Mouse (Mus musculus): ENCODE measurements around the gene Mapk11. TPM values are rescaled to one million over a fixed set of nuclear protein-coding genes. Genes with fewer than 3 reads are reported as not detected.

Gene Mapk11
- polyA plus RNA-seq, 1 experiment from 2014 or later, result 3.3 TPM

DNA sequence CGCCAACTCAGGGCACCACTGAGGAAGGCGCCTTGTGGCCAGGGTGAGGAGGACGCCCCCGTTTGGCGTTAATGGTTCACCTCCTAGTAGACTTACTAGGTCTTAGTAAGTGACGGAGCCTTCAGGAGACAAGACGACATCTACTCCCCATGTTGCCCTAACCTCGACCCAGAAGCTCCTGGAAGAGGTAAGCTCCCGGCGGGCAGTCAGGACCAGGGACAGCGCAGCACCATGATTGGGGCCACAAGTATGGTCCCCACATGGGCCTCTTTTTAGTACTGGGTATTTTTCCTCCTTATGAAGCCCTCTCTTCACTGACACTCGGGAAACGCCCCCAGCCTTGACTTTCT, 588 bp upstream of the Mapk11 start:
- no peak; the same call in 1 of the 2 replicates for ATAC-seq (replicated peaks; ENCODE audit: low FRiP score)
- H3K4me2 ChIP-seq, result peak overlapping the region; percentile 99
- H3K4me1 ChIP-seq (replicated peaks; ENCODE audit: control insufficient read depth, insufficient read depth, low read length), result peaks cover 14% of the 10 kb centered on the region; the same call in 1 of the 2 replicates
- no peaks in the 10 kb centered on the region for H3K9me3 ChIP-seq (ENCODE audit: control insufficient read depth, low read length)
- WGBS, result 5% methylated on average over 13 of the region's 13 CpGs
- H3K4me3 ChIP-seq (ENCODE audit: low read depth, low read length), result peak overlapping the region; percentile 70
- H3K36me3 ChIP-seq (ENCODE audit: control insufficient read depth, insufficient read depth, low read length), result no peaks in the 10 kb centered on the region
- no peak overlapping the region for H3K27ac ChIP-seq (ENCODE audit: low read depth, low read length)
- DNase-seq (ENCODE audit: low spot score), result peak; percentile 66
- peaks cover 58% of the 10 kb centered on the region for H3K27me3 ChIP-seq (replicated peaks; ENCODE audit: control insufficient read depth, insufficient read depth, low read length)
- no peak overlapping the region for H3K9ac ChIP-seq (ENCODE audit: low read depth, low read length)

DNA sequence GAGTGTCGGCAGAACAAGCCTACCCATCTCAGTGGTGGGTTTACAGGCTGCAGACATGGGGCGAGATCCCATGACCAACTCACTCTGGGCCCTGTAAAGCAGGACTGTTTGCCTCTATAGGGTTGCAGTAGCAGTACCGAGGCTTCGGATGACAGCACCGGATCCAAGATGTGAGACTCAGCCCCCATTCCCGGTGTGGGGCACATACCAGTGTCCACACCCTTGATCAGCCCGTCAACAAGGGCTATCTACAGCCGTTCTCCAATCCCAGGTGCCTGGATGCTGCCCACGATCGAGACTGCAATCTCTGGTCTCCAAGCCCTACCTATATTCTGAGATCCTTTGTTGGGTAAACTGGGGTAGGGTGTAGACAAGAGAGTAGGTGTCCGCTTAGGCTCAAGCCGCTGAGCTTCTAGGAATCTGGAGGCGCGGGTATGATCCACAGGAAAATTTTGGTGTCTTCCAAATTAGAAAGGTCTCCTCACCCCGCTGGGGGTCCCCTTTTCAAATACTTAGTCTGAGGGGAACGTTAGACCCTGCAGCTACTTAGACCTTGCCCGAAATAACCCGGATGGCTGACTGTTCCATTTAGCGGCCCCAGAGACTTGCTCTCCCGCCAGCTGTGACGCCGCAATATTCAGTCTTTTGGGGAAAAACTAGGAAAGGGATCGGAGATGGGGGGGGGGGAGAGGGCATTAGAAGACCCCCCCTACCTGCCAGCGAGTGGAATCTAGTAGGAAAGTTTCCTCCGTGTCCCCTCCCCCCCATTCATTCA, 745 bp downstream of the Mapk11 start:
- Histone ChIP-seq H3K4me2 (peak overlapping the region; percentile 99), H3K4me1 (replicated peaks; ENCODE audit: control insufficient read depth, insufficient read depth, low read length) (peaks cover 14% of the 10 kb centered on the region; the same call in 1 of the 2 replicates), H3K4me3 (ENCODE audit: low read depth, low read length) (peak overlapping the region; percentile 70), H3K36me3 (ENCODE audit: control insufficient read depth, insufficient read depth, low read length) (no peaks in the 10 kb centered on the region), H3K9me3 (ENCODE audit: control insufficient read depth, low read length) (no peaks in the 10 kb centered on the region), H3K9ac (ENCODE audit: low read depth, low read length) (peak overlapping the region; percentile 67), H3K27ac (ENCODE audit: low read depth, low read length) (no peak overlapping the region), H3K27me3 (replicated peaks; ENCODE audit: control insufficient read depth, insufficient read depth, low read length) (peaks cover 70% of the 10 kb centered on the region)
- WGBS, result 9% methylated on average over 25 of the region's 25 CpGs
- ATAC-seq (replicated peaks; ENCODE audit: low FRiP score) (no peak), DNase-seq (ENCODE audit: low spot score) (no peak)

DNA sequence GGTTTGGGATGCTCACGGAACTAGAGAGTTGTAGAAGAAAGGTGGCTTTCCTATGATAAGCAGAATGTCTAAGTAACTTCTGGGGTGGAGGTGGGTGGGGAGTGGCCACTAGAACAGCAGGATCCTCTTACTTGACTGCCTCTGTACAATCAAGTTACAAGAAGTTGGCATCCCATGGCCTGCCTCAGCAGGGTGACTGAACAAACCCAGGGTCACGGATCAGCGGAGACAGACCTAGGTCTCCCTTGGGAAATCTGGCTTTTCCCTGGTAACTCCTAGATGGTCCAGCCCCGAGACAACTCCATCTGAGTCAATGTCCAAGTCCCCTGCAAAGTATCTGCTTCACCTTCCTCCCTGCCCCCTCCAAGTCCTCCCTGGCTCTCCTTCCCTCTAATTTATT, 1.5 kb downstream of the Mapk11 start:
- DNase-seq (ENCODE audit: low spot score) (no peak), ATAC-seq (replicated peaks; ENCODE audit: low FRiP score) (no peak)
- Histone ChIP-seq H3K9ac (ENCODE audit: low read depth, low read length) (no peak overlapping the region), H3K4me2 (no peak overlapping the region), H3K4me1 (replicated peaks; ENCODE audit: control insufficient read depth, insufficient read depth, low read length) (peaks cover 14% of the 10 kb centered on the region; the same call in 1 of the 2 replicates), H3K27me3 (replicated peaks; ENCODE audit: control insufficient read depth, insufficient read depth, low read length) (peaks cover 77% of the 10 kb centered on the region), H3K4me3 (ENCODE audit: low read depth, low read length) (0 out of 2 replicates have a peak overlapping the region, but pooled peaks have one; percentile 70), H3K9me3 (ENCODE audit: control insufficient read depth, low read length) (no peaks in the 10 kb centered on the region), H3K27ac (ENCODE audit: low read depth, low read length) (no peak overlapping the region), H3K36me3 (ENCODE audit: control insufficient read depth, insufficient read depth, low read length) (no peaks in the 10 kb centered on the region)
- 63% methylated on average over 4 of the region's 4 CpGs for WGBS

DNA sequence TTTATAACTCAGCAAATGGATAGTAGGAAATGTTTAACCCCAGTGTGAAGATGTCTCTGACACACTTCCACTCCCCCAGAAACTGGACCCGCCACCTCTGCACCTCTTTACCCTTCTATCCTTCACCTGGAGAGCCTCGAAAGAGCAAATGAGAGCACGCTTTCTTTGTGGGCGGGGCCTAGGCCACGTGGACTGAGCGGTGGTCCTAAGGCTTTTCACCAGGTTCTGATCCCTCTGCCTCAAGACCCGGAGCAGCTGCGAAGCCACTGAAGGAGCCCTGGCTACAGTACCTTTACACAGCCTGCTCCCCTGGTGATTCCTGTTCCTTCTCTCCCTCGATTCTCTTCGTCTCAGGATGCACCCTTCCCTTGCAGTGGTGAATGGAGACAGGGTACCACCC, 2.0 kb downstream of the Mapk11 start:
- Histone ChIP-seq H3K4me3 (ENCODE audit: low read depth, low read length) (no peak overlapping the region), H3K4me1 (replicated peaks; ENCODE audit: control insufficient read depth, insufficient read depth, low read length) (peaks cover 14% of the 10 kb centered on the region; the same call in 1 of the 2 replicates), H3K9ac (ENCODE audit: low read depth, low read length) (no peak overlapping the region), H3K9me3 (ENCODE audit: control insufficient read depth, low read length) (no peaks in the 10 kb centered on the region), H3K36me3 (ENCODE audit: control insufficient read depth, insufficient read depth, low read length) (no peaks in the 10 kb centered on the region), H3K27me3 (replicated peaks; ENCODE audit: control insufficient read depth, insufficient read depth, low read length) (peaks cover 81% of the 10 kb centered on the region), H3K27ac (ENCODE audit: low read depth, low read length) (no peak overlapping the region), H3K4me2 (no peak overlapping the region)
- ATAC-seq (replicated peaks; ENCODE audit: low FRiP score) (no peak), DNase-seq (ENCODE audit: low spot score) (no peak)
- 24% methylated on average over 10 of the region's 10 CpGs for WGBS

DNA sequence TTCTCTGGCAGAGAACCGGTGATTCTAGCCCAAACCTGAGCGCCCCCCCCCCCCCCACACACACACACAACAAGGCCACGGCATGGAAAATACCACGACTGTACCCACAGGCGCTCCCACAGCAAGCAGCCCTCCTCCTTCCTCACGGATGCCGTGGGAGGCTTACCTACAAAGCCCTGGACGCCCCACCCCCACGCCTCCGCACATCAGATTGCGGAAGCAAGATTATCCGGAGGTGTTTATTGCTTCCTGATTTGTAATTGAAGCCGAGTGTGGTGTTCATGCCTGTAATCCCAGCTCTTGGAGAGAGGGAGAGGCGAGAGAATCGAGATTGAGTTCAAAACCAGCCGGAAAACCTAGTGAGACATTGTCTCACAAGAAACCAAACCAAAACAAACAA, 2.4 kb downstream of the Mapk11 start:
- no peak overlapping the region for H3K9ac ChIP-seq (ENCODE audit: low read depth, low read length)
- DNase-seq (ENCODE audit: low spot score), result no peak
- H3K4me1 ChIP-seq (replicated peaks; ENCODE audit: control insufficient read depth, insufficient read depth, low read length), result peaks cover 14% of the 10 kb centered on the region; the same call in 1 of the 2 replicates
- H3K9me3 ChIP-seq (ENCODE audit: control insufficient read depth, low read length), result no peaks in the 10 kb centered on the region
- 10% methylated on average over 16 of the region's 16 CpGs for WGBS
- H3K27ac ChIP-seq (ENCODE audit: low read depth, low read length), result no peak overlapping the region
- H3K36me3 ChIP-seq (ENCODE audit: control insufficient read depth, insufficient read depth, low read length), result no peaks in the 10 kb centered on the region
- H3K27me3 ChIP-seq (replicated peaks; ENCODE audit: control insufficient read depth, insufficient read depth, low read length), result peaks cover 85% of the 10 kb centered on the region
- peak overlapping the region; percentile 24; the same call in 1 of the 2 replicates for H3K4me3 ChIP-seq (ENCODE audit: low read depth, low read length)
- no peak for ATAC-seq (replicated peaks; ENCODE audit: low FRiP score)
- peak overlapping the region; percentile 58 for H3K4me2 ChIP-seq

DNA sequence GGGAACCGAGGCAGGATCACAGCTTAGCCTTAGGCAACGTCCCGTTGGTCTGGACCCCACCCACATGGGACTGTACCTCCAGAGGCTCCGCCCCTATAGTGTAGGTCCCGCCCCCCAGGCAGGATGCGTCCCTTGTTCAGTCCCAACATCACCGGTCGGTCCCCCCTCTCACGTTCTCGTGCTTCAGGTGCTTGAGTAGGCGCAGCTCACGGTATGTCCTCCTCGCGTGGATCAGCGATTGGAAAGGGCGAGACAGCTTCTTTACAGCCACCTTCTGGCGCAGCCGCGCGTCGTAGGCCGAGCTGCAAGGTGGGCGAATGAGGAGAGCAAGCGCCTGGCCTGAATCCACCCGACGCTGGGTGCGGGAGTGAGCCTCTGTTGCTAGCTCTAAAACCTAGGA, 2.9 kb downstream of the Mapk11 start:
- Histone ChIP-seq H3K4me2 (peak overlapping the region; percentile 58), H3K9ac (ENCODE audit: low read depth, low read length) (no peak overlapping the region), H3K27me3 (replicated peaks; ENCODE audit: control insufficient read depth, insufficient read depth, low read length) (peaks cover 90% of the 10 kb centered on the region), H3K27ac (ENCODE audit: low read depth, low read length) (no peak overlapping the region), H3K9me3 (ENCODE audit: control insufficient read depth, low read length) (no peaks in the 10 kb centered on the region), H3K36me3 (ENCODE audit: control insufficient read depth, insufficient read depth, low read length) (no peaks in the 10 kb centered on the region), H3K4me1 (replicated peaks; ENCODE audit: control insufficient read depth, insufficient read depth, low read length) (peaks cover 14% of the 10 kb centered on the region; the same call in 1 of the 2 replicates), H3K4me3 (ENCODE audit: low read depth, low read length) (peak overlapping the region; percentile 24; the same call in 1 of the 2 replicates)
- 2% methylated on average over 27 of the region's 27 CpGs for WGBS
- ATAC-seq (replicated peaks; ENCODE audit: low FRiP score), result peak; percentile 60; the same call in 1 of the 2 replicates
- no peak for DNase-seq (ENCODE audit: low spot score)

DNA sequence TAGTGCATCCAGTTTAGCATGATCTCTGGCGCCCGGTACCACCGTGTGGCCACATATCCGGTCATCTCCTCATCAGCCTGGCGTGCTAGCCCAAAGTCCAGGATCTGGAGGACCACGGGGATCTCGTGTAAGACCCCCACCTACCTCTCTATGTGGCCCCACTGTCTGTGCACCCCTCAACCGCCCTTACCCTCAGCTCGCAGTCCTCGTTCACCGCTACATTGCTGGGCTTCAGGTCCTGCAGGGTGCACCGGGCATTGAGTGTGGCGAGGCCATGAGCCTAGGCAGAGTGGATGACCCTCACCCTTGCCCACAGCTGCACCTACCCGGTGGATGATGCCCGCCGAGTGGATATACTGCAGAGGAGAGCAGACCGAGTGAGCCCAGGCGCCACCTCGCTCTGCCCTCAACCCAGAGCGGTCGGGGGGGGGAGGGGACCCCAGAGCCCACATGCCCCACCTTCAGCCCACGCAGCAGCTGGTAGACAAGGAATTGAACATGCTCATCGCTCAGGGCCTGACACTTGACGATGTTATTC, 3.5 kb downstream of the Mapk11 start:
- no peak overlapping the region for H3K4me3 ChIP-seq (ENCODE audit: low read depth, low read length)
- 59% methylated on average over 24 of the region's 24 CpGs for WGBS
- DNase-seq (ENCODE audit: low spot score), result no peak
- H3K9me3 ChIP-seq (ENCODE audit: control insufficient read depth, low read length), result no peaks in the 10 kb centered on the region
- H3K36me3 ChIP-seq (ENCODE audit: control insufficient read depth, insufficient read depth, low read length), result no peaks in the 10 kb centered on the region
- no peak overlapping the region for H3K27ac ChIP-seq (ENCODE audit: low read depth, low read length)
- H3K4me2 ChIP-seq, result peak overlapping the region; percentile 58
- peaks cover 95% of the 10 kb centered on the region for H3K27me3 ChIP-seq (replicated peaks; ENCODE audit: control insufficient read depth, insufficient read depth, low read length)
- ATAC-seq (replicated peaks; ENCODE audit: low FRiP score), result no peak
- no peak overlapping the region for H3K9ac ChIP-seq (ENCODE audit: low read depth, low read length)
- peaks cover 15% of the 10 kb centered on the region for H3K4me1 ChIP-seq (replicated peaks; ENCODE audit: control insufficient read depth, insufficient read depth, low read length)

DNA sequence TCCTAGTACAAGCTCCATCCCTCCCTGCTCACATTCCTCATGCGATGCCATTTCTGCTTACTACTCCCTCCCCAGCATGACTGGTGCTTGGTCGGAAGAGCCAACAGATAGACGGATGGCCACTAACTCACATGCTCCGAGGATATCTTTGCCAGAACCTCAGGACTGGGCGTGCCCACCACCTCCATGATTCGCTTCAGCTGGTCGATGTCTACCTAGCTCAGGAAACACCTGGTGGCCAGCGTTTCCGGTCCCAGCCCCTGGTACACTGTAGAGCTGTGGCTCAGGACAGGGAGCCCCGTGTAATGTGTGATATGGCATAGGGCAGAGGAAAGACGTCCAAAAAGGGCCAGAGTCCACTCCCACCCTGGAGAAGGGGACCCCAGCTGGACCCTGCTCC, 4.5 kb downstream of the Mapk11 start:
- H3K9me3 ChIP-seq (ENCODE audit: control insufficient read depth, low read length), result no peaks in the 10 kb centered on the region
- ATAC-seq (replicated peaks; ENCODE audit: low FRiP score) (no peak), DNase-seq (ENCODE audit: low spot score) (no peak)
- no peak overlapping the region for H3K9ac ChIP-seq (ENCODE audit: low read depth, low read length)
- H3K4me3 ChIP-seq (ENCODE audit: low read depth, low read length), result no peak overlapping the region
- no peaks in the 10 kb centered on the region for H3K36me3 ChIP-seq (ENCODE audit: control insufficient read depth, insufficient read depth, low read length)
- WGBS, result 68% methylated on average over 11 of the region's 11 CpGs
- no peak overlapping the region for H3K27ac ChIP-seq (ENCODE audit: low read depth, low read length)
- H3K4me2 ChIP-seq, result no peak overlapping the region
- H3K4me1 ChIP-seq (replicated peaks; ENCODE audit: control insufficient read depth, insufficient read depth, low read length), result peaks cover 18% of the 10 kb centered on the region
- H3K27me3 ChIP-seq (replicated peaks; ENCODE audit: control insufficient read depth, insufficient read depth, low read length), result peaks cover 97% of the 10 kb centered on the region

DNA sequence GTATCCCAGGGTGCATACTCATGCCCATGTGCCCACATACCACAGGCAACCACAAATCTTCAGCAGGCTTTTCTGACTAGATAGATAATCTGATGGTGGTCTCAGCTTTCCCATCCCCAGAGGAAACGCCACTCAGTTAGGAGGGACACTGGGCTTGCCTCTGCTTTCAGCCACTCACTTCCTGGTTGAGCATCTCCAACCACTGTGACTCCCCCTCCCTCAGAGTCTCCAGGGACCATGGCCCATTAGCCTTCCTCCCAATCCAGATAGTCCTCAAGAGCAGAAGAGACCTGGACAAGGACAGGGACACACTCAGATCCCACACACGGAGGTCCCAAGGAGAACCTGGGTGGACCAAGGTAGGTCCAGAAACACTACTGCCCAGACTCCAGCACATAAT, 6.3 kb downstream of the Mapk11 start:
- H3K4me1 ChIP-seq (replicated peaks; ENCODE audit: control insufficient read depth, insufficient read depth, low read length), result peaks cover 8% of the 10 kb centered on the region
- ATAC-seq (replicated peaks; ENCODE audit: low FRiP score), result no peak
- 47% methylated on average over 2 of the region's 2 CpGs for WGBS

More for the DNA sequence above, 6.3 kb downstream of the Mapk11 start:
- Histone ChIP-seq H3K4me3 (ENCODE audit: low read depth, low read length) (no peak overlapping the region), H3K27ac (ENCODE audit: low read depth, low read length) (no peak overlapping the region), H3K36me3 (ENCODE audit: control insufficient read depth, insufficient read depth, low read length) (no peaks in the 10 kb centered on the region), H3K9me3 (ENCODE audit: control insufficient read depth, low read length) (no peaks in the 10 kb centered on the region), H3K4me2 (no peak overlapping the region), H3K9ac (ENCODE audit: low read depth, low read length) (no peak overlapping the region), H3K27me3 (replicated peaks; ENCODE audit: control insufficient read depth, insufficient read depth, low read length) (peaks cover 97% of the 10 kb centered on the region)
- no peak for DNase-seq (ENCODE audit: low spot score)

All from liver, embryonic 11.5 days (tissue).